Mouse (Mus musculus) heart, embryonic 13.5 days (tissue): Measurements from ENCODE around the gene Calr3. TPM values are rescaled to one million over a fixed set of nuclear protein-coding genes. Genes with fewer than 3 reads are reported as not detected.

Source experiments
- ATAC-seq: fragments of 200-750 bp; cut with Nextera tagmentation; 2 replicates; pipeline ENCODE4 v1.8.0; 2017; ENCODE audit warnings: moderate TSS enrichment; ENCODE audit not compliant: insufficient number of reproducible peaks, low FRiP score, low TSS enrichment; ENCODE audit errors: extremely low read depth
- H3K27ac ChIP-seq: fragments of 300-500 bp; sonication (generic); replicated peaks from 2 replicates; pipeline ENCODE4 v1.5.1; 2015; ENCODE audit warnings: moderate library complexity, mild to moderate bottlenecking, inconsistent platforms
- H3K27me3 ChIP-seq: fragments of 300-500 bp; sonication (generic); replicated peaks from 2 replicates; pipeline ENCODE4 v1.6.1; 2015; ENCODE audit warnings: mild to moderate bottlenecking, inconsistent platforms
- H3K36me3 ChIP-seq: fragments of 300-500 bp; sonication (generic); 2 replicates; pipeline ENCODE4 v1.6.1; 2015; ENCODE audit warnings: mild to moderate bottlenecking, inconsistent platforms
- H3K4me1 ChIP-seq: fragments of 300-500 bp; sonication (generic); 2 replicates; pipeline ENCODE4 v1.6.1; 2015; ENCODE audit warnings: inconsistent platforms
- H3K4me2 ChIP-seq: fragments of 300-500 bp; sonication (generic); 2 replicates; pipeline ENCODE4 v1.6.1; 2015; ENCODE audit warnings: inconsistent platforms, mild to moderate bottlenecking, moderate library complexity
- H3K4me3 ChIP-seq: fragments of 300-500 bp; sonication (generic); 2 replicates; pipeline ENCODE4 v1.5.1; 2015; ENCODE audit warnings: moderate library complexity, mild to moderate bottlenecking, inconsistent platforms
- H3K9ac ChIP-seq: fragments of 300-500 bp; sonication (generic); 2 replicates; pipeline ENCODE4 v1.6.1; 2015; ENCODE audit warnings: inconsistent platforms, mild to moderate bottlenecking, moderate library complexity
- H3K9me3 ChIP-seq: fragments of 300-500 bp; sonication (generic); 2 replicates; pipeline ENCODE4 v1.6.1; 2016; ENCODE audit warnings: inconsistent platforms
- WGBS: fragments of 180-500 bp; shearing (Covaris S2); methylation state at CpG from one replicate; pipeline ENCODE4 v1.1.7; 2015; ENCODE audit warnings: mixed read lengths; 5-methylcytosine and 5-hydroxymethylcytosine counted together
- polyA plus RNA-seq: library from polyadenylated mRNA; unstranded; fragments of >200 nt; fragmentation: Nextera tagmentation; extraction: Ambion mirVana; gene quantifications from 2 replicates; pipeline ENCODE4 v1.2.1, GENCODE M21; 2015

The Calr3 gene
- polyA plus RNA-seq, 1 experiment from 2014 or later = 1.2 TPM

DNA sequence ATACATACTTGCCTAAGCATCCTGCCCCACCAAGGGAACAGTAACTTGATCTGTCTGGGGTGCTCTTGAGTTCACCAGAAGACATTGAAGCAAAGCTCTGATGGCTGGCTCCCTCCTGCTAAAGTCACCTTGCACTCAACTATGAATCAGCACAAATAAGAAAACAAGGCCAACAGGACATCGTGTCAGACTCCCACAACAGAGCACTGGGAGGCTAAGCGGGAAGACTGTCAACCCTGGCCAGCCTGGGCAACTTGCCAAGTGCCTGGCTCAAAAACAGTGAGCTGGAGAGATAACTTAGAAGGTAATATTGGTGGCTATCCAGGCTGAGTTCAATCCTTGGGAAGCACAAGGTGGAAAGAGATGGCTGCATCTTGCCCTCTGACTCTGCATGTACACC is 8.7 kb downstream of the Calr3 start:
- peak overlapping the region; percentile 61 for H3K27ac ChIP-seq
- no peaks in the 10 kb centered on the region for H3K27me3 ChIP-seq
- H3K4me1 ChIP-seq = peaks cover 9% of the 10 kb centered on the region
- no peaks in the 10 kb centered on the region for H3K36me3 ChIP-seq
- WGBS = 6% methylated on average over 2 of the region's 2 CpGs
- ATAC-seq = no peak; the same call in 1 of the 2 replicates
- no peak overlapping the region for H3K4me3 ChIP-seq
- H3K9me3 ChIP-seq = no peaks in the 10 kb centered on the region
- H3K4me2 ChIP-seq = no peak overlapping the region
- no peak overlapping the region for H3K9ac ChIP-seq

DNA sequence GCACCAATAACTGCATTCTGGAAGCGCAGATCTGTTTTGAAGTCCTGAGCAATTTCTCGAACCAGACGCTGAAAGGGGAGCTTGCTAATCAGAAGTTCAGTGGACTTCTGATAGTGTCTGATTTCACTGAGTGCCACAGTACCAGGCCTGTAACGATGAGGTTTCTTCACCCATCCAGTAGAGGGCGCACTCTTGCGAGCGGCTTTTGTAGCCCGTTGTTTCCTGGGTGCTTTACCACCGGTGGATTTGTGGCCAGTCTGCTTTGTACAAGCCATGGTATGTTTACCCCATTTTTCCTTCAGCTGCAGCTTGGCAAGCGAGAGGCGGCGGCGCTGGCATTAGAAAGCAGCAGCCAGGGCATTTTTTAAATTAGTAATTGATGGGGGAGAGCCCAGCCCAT is 14.0 kb downstream of the Calr3 start:
- Histone ChIP-seq H3K9ac (no peak overlapping the region), H3K27ac (no peak overlapping the region), H3K4me2 (no peak overlapping the region), H3K4me1 (peaks cover 2% of the 10 kb centered on the region), H3K36me3 (no peaks in the 10 kb centered on the region), H3K9me3 (no peaks in the 10 kb centered on the region), H3K4me3 (no peak overlapping the region), H3K27me3 (no peaks in the 10 kb centered on the region)
- no peak for ATAC-seq
- WGBS = 44% methylated on average over 13 of the region's 13 CpGs

DNA sequence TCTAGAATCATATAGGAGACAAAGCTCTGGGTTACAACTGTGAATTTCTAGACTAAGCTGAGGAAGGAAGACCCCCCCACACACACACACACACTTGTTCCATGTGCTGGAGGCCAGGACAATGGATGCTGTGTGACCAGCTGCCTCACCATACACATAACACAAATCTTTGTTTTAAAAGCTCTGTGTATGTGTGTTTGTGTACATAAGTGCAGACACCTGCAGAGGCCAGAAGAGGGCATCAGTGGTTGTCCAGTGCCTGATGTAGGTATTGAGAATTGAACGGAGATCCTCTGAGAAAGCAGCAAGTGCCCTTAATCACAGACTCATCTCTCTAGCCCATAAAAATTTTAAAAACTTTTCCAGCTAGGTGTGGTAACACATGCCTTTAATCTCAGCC is 20.7 kb downstream of the Calr3 start:
- no peak overlapping the region for H3K9ac ChIP-seq
- no peak overlapping the region for H3K27ac ChIP-seq
- no peak overlapping the region for H3K4me3 ChIP-seq
- peaks cover 11% of the 10 kb centered on the region for H3K36me3 ChIP-seq
- H3K4me1 ChIP-seq = peaks cover 31% of the 10 kb centered on the region
- no peak overlapping the region for H3K4me2 ChIP-seq
- H3K9me3 ChIP-seq = no peaks in the 10 kb centered on the region
- no peaks in the 10 kb centered on the region for H3K27me3 ChIP-seq
- WGBS = 60% methylated on average over 1 of the region's 1 CpGs
- ATAC-seq = no peak

DNA sequence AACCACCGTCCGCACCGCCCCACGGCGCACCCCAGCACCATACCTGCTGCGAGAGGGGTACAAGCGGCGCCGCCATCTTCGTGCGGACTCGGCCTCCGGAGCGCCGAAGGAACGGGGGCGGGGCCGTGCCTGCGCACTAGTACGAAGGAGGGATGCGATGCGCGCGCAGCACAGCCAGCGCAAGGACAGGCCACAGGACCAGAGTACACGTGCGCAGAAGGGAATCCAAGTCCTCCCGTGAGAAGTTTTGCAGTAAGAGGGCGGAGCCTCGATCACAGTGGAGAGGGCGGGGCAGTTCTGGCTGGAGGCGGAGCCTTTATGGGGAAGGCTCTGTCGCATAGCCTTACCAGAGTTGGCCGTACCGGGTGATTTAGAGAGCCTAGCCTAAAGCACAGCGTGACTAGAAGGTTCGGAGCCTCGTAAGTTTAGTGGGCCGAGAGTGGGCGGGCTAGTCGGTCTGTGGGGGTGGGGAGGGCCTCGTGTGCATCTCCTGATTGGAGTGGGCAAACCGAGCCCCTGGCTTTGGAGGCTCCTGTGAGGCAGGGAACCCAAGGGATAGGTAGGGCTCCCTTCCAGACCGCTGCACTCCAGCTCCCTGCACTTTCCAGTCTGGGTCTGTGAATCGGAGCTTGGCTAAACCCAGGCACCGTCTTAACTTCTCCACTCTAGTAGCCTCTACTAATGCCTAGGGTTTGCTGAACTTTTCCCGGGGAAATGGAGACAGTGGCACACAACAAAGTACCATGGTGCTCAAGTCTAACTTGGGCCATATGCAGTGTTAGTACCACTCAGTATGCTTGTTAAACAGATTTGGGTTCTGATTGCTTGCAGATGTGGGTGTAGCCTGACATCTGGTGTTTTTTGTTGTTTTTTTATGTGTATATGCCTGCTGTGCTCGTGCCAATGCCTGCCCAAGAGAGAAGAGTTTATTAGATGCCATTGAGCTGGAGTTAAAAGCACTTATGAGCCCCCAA is 22.0 kb downstream of the Calr3 start, which contains the start of gene Eps15l1:
TSS of gene Eps15l1 (minus strand) at position 99 of the 974 bp plus-strand sequence.
- H3K36me3 ChIP-seq = peaks cover 11% of the 10 kb centered on the region
- H3K4me2 ChIP-seq = peak within 1 kb of the TSS; percentile 85
- WGBS = 1% methylated on average over 48 of the region's 48 CpGs
- H3K27ac ChIP-seq = peak within 1 kb of the TSS; percentile 90
- no peaks in the 10 kb centered on the region for H3K27me3 ChIP-seq
- peak within 1 kb of the TSS; percentile 85 for H3K4me3 ChIP-seq
- peak; percentile 96 for ATAC-seq
- no peaks in the 10 kb centered on the region for H3K9me3 ChIP-seq
- H3K4me1 ChIP-seq = peaks cover 44% of the 10 kb centered on the region
- H3K9ac ChIP-seq = peak within 1 kb of the TSS; percentile 95

DNA sequence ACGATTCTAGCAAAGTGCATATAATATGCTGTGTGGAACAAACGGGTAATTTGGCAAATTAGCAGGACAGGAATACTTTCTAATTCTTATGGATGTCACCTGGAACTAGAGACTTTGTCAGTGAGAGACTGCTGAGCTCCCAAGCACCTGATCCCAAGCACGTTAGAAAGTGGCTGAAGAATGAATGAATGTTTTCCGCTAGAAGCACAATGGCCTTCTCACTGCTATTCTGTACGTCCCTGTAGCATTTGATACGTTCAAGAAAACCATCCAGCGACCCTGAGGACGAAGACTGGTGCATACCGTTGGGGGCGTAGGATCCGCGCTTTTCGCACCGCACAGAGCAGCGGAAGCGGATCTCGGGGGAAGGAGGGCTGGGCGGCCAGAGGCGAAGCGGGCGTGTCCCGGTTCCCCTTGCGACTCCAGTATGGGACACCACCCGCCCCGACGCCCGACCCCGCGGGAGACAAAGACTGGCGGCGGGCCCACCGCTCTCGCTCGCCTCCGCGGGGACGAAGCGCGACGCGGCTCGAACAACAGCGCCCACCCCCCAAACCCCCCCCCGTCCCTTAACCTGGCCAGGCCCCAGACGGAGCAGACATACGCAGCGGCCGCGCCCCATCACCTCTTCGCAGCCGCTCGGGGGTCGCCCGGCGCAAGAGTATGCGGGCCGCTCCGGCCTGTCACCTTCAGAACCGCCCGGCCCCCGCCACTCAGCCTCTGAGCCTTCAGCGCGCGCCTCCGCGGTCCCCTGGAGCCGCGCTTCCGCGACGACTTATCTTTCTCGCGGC is 22.9 kb downstream of the Calr3 start:
- Histone ChIP-seq H3K9me3 (no peaks in the 10 kb centered on the region), H3K4me1 (peaks cover 53% of the 10 kb centered on the region), H3K36me3 (peaks cover 11% of the 10 kb centered on the region), H3K4me2 (peak overlapping the region; percentile 85), H3K9ac (peak overlapping the region; percentile 95), H3K27ac (peak overlapping the region; percentile 90), H3K27me3 (no peaks in the 10 kb centered on the region), H3K4me3 (peak overlapping the region; percentile 85)
- WGBS = 1% methylated on average over 60 of the region's 73 CpGs
- ATAC-seq = peak; percentile 27; the same call in 1 of the 2 replicates

DNA sequence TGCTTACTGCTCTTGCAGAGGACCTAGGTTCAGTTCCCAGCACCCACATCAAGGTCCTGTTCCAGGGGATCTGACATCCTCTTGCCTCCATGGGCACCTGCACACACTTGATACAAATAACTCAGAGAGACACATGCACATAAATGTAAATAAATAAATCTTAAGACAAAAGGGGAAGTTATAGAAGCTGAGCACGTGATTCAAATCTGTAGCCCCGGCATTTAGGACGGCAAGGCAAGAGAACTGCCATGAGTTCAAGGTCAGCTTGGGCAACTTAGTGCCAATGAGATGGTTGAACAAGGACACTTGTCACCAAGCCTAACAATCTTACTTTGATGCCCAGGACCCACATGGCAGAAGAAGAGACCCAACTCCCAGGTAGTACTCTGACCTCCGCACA is 25.6 kb downstream of the Calr3 start:
- peak overlapping the region; percentile 14; the same call in 1 of the 2 replicates for H3K4me2 ChIP-seq
- H3K9me3 ChIP-seq = no peaks in the 10 kb centered on the region
- ATAC-seq = no peak
- H3K27ac ChIP-seq = no peak overlapping the region
- no peak overlapping the region for H3K4me3 ChIP-seq
- peaks cover 11% of the 10 kb centered on the region for H3K36me3 ChIP-seq
- no peaks in the 10 kb centered on the region for H3K27me3 ChIP-seq
- WGBS = 88% methylated on average over 4 of the region's 4 CpGs
- H3K9ac ChIP-seq = no peak overlapping the region
- peaks cover 80% of the 10 kb centered on the region for H3K4me1 ChIP-seq

DNA sequence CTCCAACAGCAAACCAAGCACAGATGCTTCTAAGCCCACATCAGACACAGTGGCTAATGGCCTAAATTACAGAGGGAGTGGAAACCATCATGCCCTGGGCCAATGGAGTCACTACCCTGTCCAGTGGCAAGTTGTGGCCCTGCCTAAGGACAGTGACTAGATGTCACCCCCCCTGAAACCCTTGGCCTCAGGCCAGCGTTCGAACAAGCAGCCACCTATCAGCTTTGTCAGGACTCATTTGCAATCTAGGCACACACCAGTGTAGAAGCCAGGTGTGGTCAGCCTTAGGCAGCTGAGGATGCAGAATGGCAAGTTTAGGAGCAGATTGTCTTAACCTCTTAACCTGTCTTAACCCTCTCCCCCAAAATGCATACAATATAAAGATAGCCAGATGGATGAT is 28.4 kb downstream of the Calr3 start:
- Histone ChIP-seq H3K9me3 (no peaks in the 10 kb centered on the region), H3K9ac (peak overlapping the region; percentile 65), H3K4me1 (peaks cover 99% of the 10 kb centered on the region), H3K36me3 (peaks cover 21% of the 10 kb centered on the region), H3K27me3 (no peaks in the 10 kb centered on the region), H3K27ac (no peak overlapping the region; the same call in 1 of the 2 replicates), H3K4me3 (no peak overlapping the region), H3K4me2 (peak overlapping the region; percentile 24; the same call in 1 of the 2 replicates)
- ATAC-seq = no peak
- 48% methylated on average over 2 of the region's 2 CpGs for WGBS

DNA sequence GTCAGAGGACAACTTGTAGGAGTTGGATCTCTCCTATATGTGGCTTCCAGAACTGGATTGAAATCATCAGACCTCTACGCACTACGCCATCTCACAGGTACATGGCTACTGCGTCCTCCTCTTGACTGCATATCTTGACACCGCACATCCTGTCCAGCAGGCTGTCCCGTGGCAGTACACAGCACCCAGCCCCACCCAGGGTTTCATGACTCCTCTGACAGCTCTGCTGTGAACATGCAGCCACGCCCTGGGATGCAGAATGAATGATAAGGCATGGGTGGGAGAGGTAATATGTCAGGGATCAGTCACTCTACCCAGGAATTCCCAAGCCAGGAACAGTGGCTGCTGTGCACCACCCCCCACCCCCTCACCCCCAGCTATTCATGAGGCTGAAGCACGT is 29.8 kb downstream of the Calr3 start:
- no peak overlapping the region; the same call in 1 of the 2 replicates for H3K4me2 ChIP-seq
- no peak for ATAC-seq

DNA sequence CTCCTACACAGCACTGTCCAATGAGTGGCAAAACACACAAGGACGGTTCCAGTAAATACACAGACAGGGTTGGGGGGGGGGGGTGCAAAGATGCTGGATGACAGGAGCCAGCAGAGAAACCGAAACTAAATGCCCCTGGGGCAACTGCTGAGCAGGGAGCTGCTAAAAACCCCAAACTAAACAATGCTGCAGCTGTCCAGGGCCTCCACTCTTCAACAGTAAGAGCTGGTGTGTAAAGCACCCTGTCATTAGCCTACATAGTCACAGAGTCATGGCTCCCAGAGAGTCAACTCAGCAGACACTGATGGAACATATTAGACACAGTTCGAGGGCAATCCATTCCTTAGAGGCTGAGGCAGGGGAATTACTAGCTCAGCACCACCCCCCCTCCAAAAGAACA is 34.2 kb downstream of the Calr3 start:
- H3K9ac ChIP-seq = no peak overlapping the region
- WGBS = 75% methylated on average over 3 of the region's 3 CpGs
- H3K27ac ChIP-seq = no peak overlapping the region
- no peaks in the 10 kb centered on the region for H3K27me3 ChIP-seq
- no peak overlapping the region for H3K4me2 ChIP-seq
- H3K4me3 ChIP-seq = no peak overlapping the region
- H3K9me3 ChIP-seq = no peaks in the 10 kb centered on the region
- no peak for ATAC-seq
- peaks cover 61% of the 10 kb centered on the region for H3K4me1 ChIP-seq
- peaks cover 15% of the 10 kb centered on the region for H3K36me3 ChIP-seq

More for the DNA sequence above, 29.8 kb downstream of the Calr3 start:
- WGBS = 61% methylated on average over 7 of the region's 7 CpGs
- Histone ChIP-seq H3K9me3 (no peaks in the 10 kb centered on the region), H3K9ac (peak overlapping the region; percentile 24; the same call in 1 of the 2 replicates), H3K4me1 (peaks cover 98% of the 10 kb centered on the region), H3K4me3 (no peak overlapping the region), H3K27me3 (no peaks in the 10 kb centered on the region), H3K27ac (0 out of 2 replicates have a peak overlapping the region, but pooled peaks have one; percentile 17), H3K36me3 (peaks cover 17% of the 10 kb centered on the region)

DNA sequence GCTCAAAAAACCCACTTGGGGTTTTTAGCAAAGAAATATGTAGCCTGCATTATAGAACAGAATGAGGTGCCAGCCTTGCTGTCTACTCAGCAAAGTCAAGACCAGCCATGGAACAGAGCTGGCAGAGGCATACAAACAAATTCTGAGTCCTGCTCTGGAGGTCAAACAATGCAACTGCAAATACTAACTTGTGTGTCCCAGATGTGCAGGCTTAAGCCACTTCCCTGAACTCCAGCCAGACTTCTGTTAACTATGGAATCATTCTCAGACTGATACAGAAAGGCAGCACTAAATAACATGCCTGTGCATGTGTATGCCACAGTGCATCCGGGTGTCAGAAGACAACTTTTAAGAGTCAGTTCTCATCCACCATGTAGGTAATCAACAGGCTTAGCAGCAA is 35.8 kb downstream of the Calr3 start:
- 91% methylated on average over 1 of the region's 1 CpGs for WGBS
- Histone ChIP-seq H3K27ac (no peak overlapping the region), H3K9ac (no peak overlapping the region)

DNA sequence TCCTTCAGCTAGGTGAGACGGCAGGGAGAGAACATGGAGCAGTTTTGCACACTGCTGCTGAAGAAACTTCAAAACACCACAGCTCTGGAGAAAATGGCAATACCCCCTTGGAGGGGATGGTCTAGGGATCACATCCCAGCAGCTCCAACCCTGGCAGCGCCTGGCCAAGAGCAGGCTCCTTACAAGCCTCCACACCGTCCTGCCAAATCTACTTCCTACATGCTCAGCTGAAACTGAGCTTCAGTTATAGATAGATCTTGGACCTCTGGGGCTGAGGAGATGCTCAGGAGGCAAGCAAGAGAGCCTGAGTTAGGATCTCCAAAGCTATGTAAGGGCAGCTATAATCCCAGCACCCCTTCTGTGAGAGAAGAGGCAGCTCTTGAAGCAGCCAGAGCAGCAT is 40.7 kb downstream of the Calr3 start:
- ATAC-seq = no peak
- no peak overlapping the region for H3K9ac ChIP-seq
- no peaks in the 10 kb centered on the region for H3K9me3 ChIP-seq
- H3K27ac ChIP-seq = no peak overlapping the region
- H3K4me1 ChIP-seq = peaks cover 27% of the 10 kb centered on the region
- 89% methylated on average over 3 of the region's 3 CpGs for WGBS
- H3K36me3 ChIP-seq = peaks cover 25% of the 10 kb centered on the region
- no peak overlapping the region for H3K4me2 ChIP-seq
- H3K27me3 ChIP-seq = no peaks in the 10 kb centered on the region
- no peak overlapping the region for H3K4me3 ChIP-seq

More for the DNA sequence above, 35.8 kb downstream of the Calr3 start:
- no peak for ATAC-seq
- Histone ChIP-seq H3K4me3 (no peak overlapping the region), H3K27me3 (no peaks in the 10 kb centered on the region), H3K4me2 (no peak overlapping the region), H3K4me1 (peaks cover 48% of the 10 kb centered on the region), H3K9me3 (no peaks in the 10 kb centered on the region), H3K36me3 (peaks cover 15% of the 10 kb centered on the region)
